Mouse (Mus musculus) gastrocnemius, adult 2 months (tissue): ENCODE results near the gene Atp5f1. TPM values are rescaled to one million over a fixed set of nuclear protein-coding genes. Genes with fewer than 3 reads are reported as not detected.

ENCODE experiments used
- DNase-seq: peaks from one replicate; pipeline ENCODE4 v3.0.0; 2022
- H3K27ac ChIP-seq: fragments of 200-600 bp; 2 replicates; pipeline ENCODE4 v1.8.1; 2022; ENCODE audit warnings: mild to moderate bottlenecking
- H3K4me3 ChIP-seq: fragments of 200-600 bp; 2 replicates; pipeline ENCODE4 v1.8.1; 2022; ENCODE audit warnings: mild to moderate bottlenecking, moderate library complexity
- CTCF ChIP-seq: fragments of 200-600 bp; IDR thresholded peaks from 2 replicates; pipeline ENCODE4 v1.8.1; 2022; ENCODE audit warnings: antibody characterized with exemption, mild to moderate bottlenecking, moderate library complexity
- intact Hi-C: fragments of 180-260 bp; cut with DNase I; formaldehyde crosslinking; loops from one replicate; pipeline ENCODE4 v1.15.1; 2025
- total RNA-seq, 2 experiments: library from RNA; stranded (reverse); gene quantifications; 2 replicates each; pipeline ENCODE4 v1.2.3; 2021

Gene Atp5f1
- total RNA-seq, 2 experiments from 2014 or later, result 520 to 826 TPM

DNA sequence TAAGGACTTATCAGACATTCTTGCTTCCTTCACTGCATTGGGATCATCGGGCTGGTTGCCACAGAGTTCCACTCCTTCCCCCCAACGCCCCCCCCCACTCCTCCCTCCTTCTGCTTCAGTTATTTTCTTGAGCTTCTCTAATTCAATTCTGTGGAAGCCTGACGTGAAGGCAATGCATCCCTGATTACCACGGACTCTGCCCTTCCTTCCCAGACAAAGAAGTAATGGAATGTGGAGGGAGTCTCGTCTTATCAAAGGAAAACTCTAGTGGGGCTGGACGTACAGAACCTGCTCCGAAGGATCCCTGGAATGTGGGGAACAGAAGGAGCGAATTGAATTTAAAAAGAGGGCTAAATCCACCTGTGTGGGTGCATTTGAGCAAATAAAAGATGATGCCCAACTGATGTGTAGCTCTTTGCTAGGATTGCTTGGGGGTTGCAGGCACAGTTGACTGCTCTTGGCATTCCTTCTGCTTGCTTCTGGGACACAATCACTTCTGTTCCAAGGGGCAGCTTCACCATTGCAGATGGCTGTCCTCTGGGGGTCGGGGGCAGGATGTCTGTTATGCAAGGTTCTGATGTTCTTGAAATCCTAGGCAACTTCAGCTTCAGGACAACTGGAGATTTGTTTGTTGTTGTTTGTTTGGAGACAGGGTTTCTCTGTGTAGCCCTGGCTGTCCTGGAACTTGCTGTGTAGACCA, 51.8 kb downstream of the Atp5f1 start:
- no peak for DNase-seq
- H3K27ac ChIP-seq, result no peak overlapping the region
- H3K4me3 ChIP-seq, result no peak overlapping the region
- intact Hi-C loops, result no loop called here
- no peak for TF ChIP-seq CTCF

GRCm38 (mm10) chr3:105904721-105905120, 55.2 kb downstream of the Atp5f1 start:
- 0 out of 2 replicates have a peak overlapping the region, but pooled peaks have one; percentile 9 for H3K4me3 ChIP-seq
- no peak for TF ChIP-seq CTCF
- H3K27ac ChIP-seq, result no peak overlapping the region
- DNase-seq, result no peak
- intact Hi-C loops, result no loop called here

DNA sequence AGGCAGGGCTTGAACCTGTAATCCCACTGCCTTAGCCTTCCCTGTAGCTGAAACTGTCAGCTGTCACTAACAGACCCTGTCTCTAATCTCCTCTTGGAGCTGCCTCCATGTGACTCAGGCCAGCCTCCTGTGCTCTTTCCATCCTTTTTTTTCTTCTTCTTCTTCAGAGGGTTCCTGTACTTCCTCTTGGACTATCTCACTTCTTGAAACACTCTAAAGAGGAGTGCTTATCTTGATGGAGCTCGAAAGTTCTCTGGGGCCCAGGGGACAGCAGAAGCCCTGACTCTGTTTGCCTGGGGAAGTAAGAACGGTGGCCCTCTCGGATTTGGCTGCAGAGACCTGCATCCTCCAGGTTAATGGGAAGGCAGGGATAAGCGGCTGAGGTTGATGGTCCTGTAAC, 55.7 kb downstream of the Atp5f1 start:
- no peak overlapping the region for H3K27ac ChIP-seq
- H3K4me3 ChIP-seq, result 0 out of 2 replicates have a peak overlapping the region, but pooled peaks have one; percentile 9
- DNase-seq, result no peak
- no peak for TF ChIP-seq CTCF
- intact Hi-C loops, result no loop called here

DNA sequence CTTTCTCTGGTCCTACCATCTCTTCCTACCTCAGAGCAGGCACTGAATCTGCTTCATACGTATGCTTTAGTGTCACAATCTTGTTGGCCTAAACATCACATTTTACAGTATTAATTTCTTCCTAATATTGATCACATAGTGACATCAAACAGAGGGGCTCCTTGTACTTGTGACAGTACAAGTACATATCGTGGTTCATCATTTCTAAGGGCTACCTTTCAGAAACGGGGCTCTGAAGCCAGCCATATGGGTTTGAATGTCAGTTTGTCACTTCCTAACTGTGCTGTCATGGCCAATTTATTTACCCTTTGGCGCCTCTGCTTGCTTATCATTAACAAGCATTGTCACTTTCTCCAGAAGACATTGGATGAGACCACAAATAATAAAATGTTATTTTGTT, 58.4 kb downstream of the Atp5f1 start:
- no peak for TF ChIP-seq CTCF
- DNase-seq, result no peak
- intact Hi-C loops, result no loop called here
- H3K27ac ChIP-seq, result no peak overlapping the region
- no peak overlapping the region for H3K4me3 ChIP-seq

DNA sequence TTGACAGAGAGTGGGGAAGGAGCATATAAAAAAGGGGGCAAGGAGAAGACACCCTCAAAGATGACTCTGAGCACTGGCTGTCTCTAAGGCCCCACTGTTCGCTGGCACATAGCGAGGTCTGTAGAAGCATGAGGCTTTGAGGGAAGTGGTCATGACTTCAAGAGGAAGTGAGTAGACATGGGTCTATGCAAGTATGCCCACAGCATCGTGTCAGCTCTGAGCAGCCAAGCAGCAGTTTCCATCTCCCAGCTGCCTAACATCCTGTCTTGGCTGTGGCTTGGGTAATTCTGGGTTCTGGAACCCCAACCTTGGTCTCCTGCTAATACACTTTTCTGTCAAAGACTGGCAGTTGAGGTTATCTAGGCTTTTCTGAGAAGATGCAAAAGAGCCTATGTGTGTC, 59.2 kb downstream of the Atp5f1 start:
- Histone ChIP-seq H3K27ac (no peak overlapping the region), H3K4me3 (no peak overlapping the region)
- no peak for DNase-seq
- intact Hi-C loops, result no loop called here
- TF ChIP-seq CTCF, result no peak

DNA sequence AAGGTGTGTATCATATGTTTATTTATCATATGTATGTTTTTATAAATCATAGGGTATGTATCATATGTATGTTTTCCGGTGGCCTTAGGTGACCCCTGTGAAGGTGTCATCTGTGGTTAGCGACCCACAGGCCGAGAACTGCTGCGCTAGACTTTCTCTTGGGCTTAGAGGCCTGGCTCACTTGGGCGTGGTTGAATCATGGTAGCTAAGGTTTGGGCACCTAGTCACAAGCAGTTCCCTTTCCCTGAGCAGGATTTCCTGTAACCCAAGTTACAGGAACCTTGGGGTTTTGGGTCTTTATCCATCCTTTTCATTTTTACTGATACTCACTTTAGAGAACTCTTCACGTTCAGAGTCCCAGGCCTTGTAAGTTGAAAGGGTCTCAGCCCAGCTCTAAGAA, 59.6 kb downstream of the Atp5f1 start:
- Histone ChIP-seq H3K4me3 (no peak overlapping the region), H3K27ac (no peak overlapping the region)
- intact Hi-C loops, result no loop called here
- DNase-seq, result no peak
- TF ChIP-seq CTCF, result no peak

GRCm38 (mm10) chr3:105899394-105900147, 60.3 kb downstream of the Atp5f1 start:
- no peak overlapping the region for H3K4me3 ChIP-seq
- peak; percentile 85 for DNase-seq
- intact Hi-C loops, result loop anchor here (1.0 to 2.0 kb wide), 3 partner anchors 99 to 225 kb away; partner anchors contain the start of gene Rap1a
- peak; percentile 99 for TF ChIP-seq CTCF
- H3K27ac ChIP-seq, result peak overlapping the region; percentile 32; the same call in 1 of the 2 replicates

- DNase-seq, result no peak
- TF ChIP-seq CTCF, result no peak
- H3K4me3 ChIP-seq, result no peak overlapping the region
- intact Hi-C loops, result loop anchor here (1.0 to 2.0 kb wide), 3 partner anchors 98 to 225 kb away; partner anchors contain the start of gene Rap1a
- no peak overlapping the region for H3K27ac ChIP-seq
These were observed 61.0 kb downstream of the Atp5f1 start for GRCm38 (mm10) chr3:105898861-105899260.

GRCm38 (mm10) chr3:105898325-105898724, 61.6 kb downstream of the Atp5f1 start:
- DNase-seq, result peak; percentile 73
- Histone ChIP-seq H3K4me3 (no peak overlapping the region), H3K27ac (peak overlapping the region; percentile 6; the same call in 1 of the 2 replicates)
- TF ChIP-seq CTCF, result no peak
- intact Hi-C loops, result loop anchor here (2.0 kb wide), 2 partner anchors 98 to 172 kb away; partner anchors contain the start of gene Rap1a

GRCm38 (mm10) chr3:105896811-105897210, 63.1 kb downstream of the Atp5f1 start:
- Histone ChIP-seq H3K4me3 (no peak overlapping the region), H3K27ac (no peak overlapping the region)
- DNase-seq, result no peak
- TF ChIP-seq CTCF, result no peak
- intact Hi-C loops, result no loop called here

- intact Hi-C loops, result loop anchor here (2.0 kb wide), 2 partner anchors 122 to 208 kb away; partner anchors contain the start of gene Ddx20
- Histone ChIP-seq H3K27ac (peak overlapping the region; percentile 87), H3K4me3 (peak overlapping the region; percentile 41)
- TF ChIP-seq CTCF, result peak; percentile 72
- peak; percentile 91 for DNase-seq
These were observed 65.0 kb downstream of the Atp5f1 start for GRCm38 (mm10) chr3:105894601-105895592.

- TF ChIP-seq CTCF, result no peak
- peak overlapping the region; percentile 87 for H3K27ac ChIP-seq
- intact Hi-C loops, result loop anchor here (2.0 kb wide), 2 partner anchors 121 to 207 kb away; partner anchors contain the start of gene Ddx20
- peak overlapping the region; percentile 41 for H3K4me3 ChIP-seq
- peak; percentile 83 for DNase-seq
These were observed 65.9 kb downstream of the Atp5f1 start for GRCm38 (mm10) chr3:105893941-105894391.

Other genes starting within 250 kb of the Atp5f1 start
- gene Rap1a, start 158.8 kb downstream of the Atp5f1 start, total RNA-seq, result 100 to 1,000 TPM in 1 of 2 experiments, 10 to 100 TPM in 1; 86.7 to 101 TPM
- not detected for gene Adora3, start 89.2 kb downstream of the Atp5f1 start, total RNA-seq
- gene Tmigd3, start 89.2 kb downstream of the Atp5f1 start, total RNA-seq, result not detected
- gene I830077J02Rik, start 27.4 kb downstream of the Atp5f1 start, total RNA-seq, result under 1 TPM; 0.84 to 0.92 TPM
- gene Wdr77, start 730 bp downstream of the Atp5f1 start, total RNA-seq, result 10 to 100 TPM; 29.4 to 30.5 TPM
- 1 to 10 TPM in 1 of 2 experiments, under 1 TPM in 1; 0.82 to 1.1 TPM for gene Ovgp1, start 13.6 kb upstream of the Atp5f1 start, total RNA-seq
- gene Pifo, start 54.5 kb upstream of the Atp5f1 start, total RNA-seq, result not detected
- gene Chil5, start 72.7 kb upstream of the Atp5f1 start, total RNA-seq, result not detected
- gene Chia1, start 153.1 kb upstream of the Atp5f1 start, total RNA-seq, result not detected
- gene Chil3, start 207.5 kb upstream of the Atp5f1 start, total RNA-seq, result not detected